Mouse (Mus musculus): ENCODE measurements around the gene Zp2. TPM values are rescaled to one million over a fixed set of nuclear protein-coding genes. Genes with fewer than 3 reads are reported as not detected.

The Zp2 gene
- total RNA-seq, 1 experiment from 2014 or later, result not detected

- no peak for ATAC-seq (replicated peaks; ENCODE audit: low read depth, poor library complexity, severe bottlenecking)
Measured at GRCm38 (mm10) chr7:120150898-120151297, 5.8 kb upstream of the Zp2 start.

- ATAC-seq (replicated peaks; ENCODE audit: low read depth, poor library complexity, severe bottlenecking), result no peak
Measured at GRCm38 (mm10) chr7:120150257-120150656, 5.2 kb upstream of the Zp2 start.

- ATAC-seq (replicated peaks; ENCODE audit: low read depth, poor library complexity, severe bottlenecking), result no peak
Measured at GRCm38 (mm10) chr7:120142743-120143142, 2.3 kb downstream of the Zp2 start.

GRCm38 (mm10) chr7:120128951-120129350 lies 16.1 kb downstream of the Zp2 start:
- no peak for ATAC-seq (replicated peaks; ENCODE audit: low read depth, poor library complexity, severe bottlenecking)

GRCm38 (mm10) chr7:120127686-120128059 lies 17.4 kb downstream of the Zp2 start:
- ATAC-seq (replicated peaks; ENCODE audit: low read depth, poor library complexity, severe bottlenecking), result no peak

GRCm38 (mm10) chr7:120126976-120127685 lies 18.0 kb downstream of the Zp2 start:
- ATAC-seq (replicated peaks; ENCODE audit: low read depth, poor library complexity, severe bottlenecking), result no peak

- peak; percentile 82 for ATAC-seq (replicated peaks; ENCODE audit: low read depth, poor library complexity, severe bottlenecking)
Measured at GRCm38 (mm10) chr7:120124844-120125243, 20.2 kb downstream of the Zp2 start.

- ATAC-seq (replicated peaks; ENCODE audit: low read depth, poor library complexity, severe bottlenecking), result no peak
Measured at GRCm38 (mm10) chr7:120123776-120124175, 21.3 kb downstream of the Zp2 start.

GRCm38 (mm10) chr7:120117529-120117928 lies 27.6 kb downstream of the Zp2 start:
- no peak for ATAC-seq (replicated peaks; ENCODE audit: low read depth, poor library complexity, severe bottlenecking)

- ATAC-seq (replicated peaks; ENCODE audit: low read depth, poor library complexity, severe bottlenecking), result no peak
Measured at GRCm38 (mm10) chr7:120116976-120117375, 28.1 kb downstream of the Zp2 start.

GRCm38 (mm10) chr7:120109676-120110075 lies 35.4 kb downstream of the Zp2 start:
- ATAC-seq (replicated peaks; ENCODE audit: low read depth, poor library complexity, severe bottlenecking), result no peak

- ATAC-seq (replicated peaks; ENCODE audit: low read depth, poor library complexity, severe bottlenecking), result no peak
Measured at GRCm38 (mm10) chr7:120106356-120106755, 38.7 kb downstream of the Zp2 start.

- no peak for ATAC-seq (replicated peaks; ENCODE audit: low read depth, poor library complexity, severe bottlenecking)
Measured at GRCm38 (mm10) chr7:120104975-120105374, 40.1 kb downstream of the Zp2 start.

- ATAC-seq (replicated peaks; ENCODE audit: low read depth, poor library complexity, severe bottlenecking), result peak; percentile 37
Measured at GRCm38 (mm10) chr7:120103019-120103567, 42.0 kb downstream of the Zp2 start.

GRCm38 (mm10) chr7:120102164-120102972 lies 42.7 kb downstream of the Zp2 start, which contains the start of gene Tmem159:
Gene Tmem159, plus strand, starts transcription at chr7:120102353.
- peak; percentile 92 for ATAC-seq (replicated peaks; ENCODE audit: low read depth, poor library complexity, severe bottlenecking)

GRCm38 (mm10) chr7:120098403-120098802 lies 46.7 kb downstream of the Zp2 start:
- peak; percentile 52 for ATAC-seq (replicated peaks; ENCODE audit: low read depth, poor library complexity, severe bottlenecking)

- ATAC-seq (replicated peaks; ENCODE audit: low read depth, poor library complexity, severe bottlenecking), result peak; percentile 33
Measured at GRCm38 (mm10) chr7:120097845-120098244, 47.2 kb downstream of the Zp2 start.

- no peak for ATAC-seq (replicated peaks; ENCODE audit: low read depth, poor library complexity, severe bottlenecking)
Measured at GRCm38 (mm10) chr7:120095180-120095579, 49.9 kb downstream of the Zp2 start, which contains the start of gene Dnah3. Gene Dnah3, minus strand, starts transcription at chr7:120095280.

- ATAC-seq (replicated peaks; ENCODE audit: low read depth, poor library complexity, severe bottlenecking), result no peak
Measured at GRCm38 (mm10) chr7:120094216-120094615, 50.9 kb downstream of the Zp2 start.

GRCm38 (mm10) chr7:120093033-120093432 lies 52.1 kb downstream of the Zp2 start:
- ATAC-seq (replicated peaks; ENCODE audit: low read depth, poor library complexity, severe bottlenecking), result no peak

GRCm38 (mm10) chr7:120080177-120080576 lies 64.9 kb downstream of the Zp2 start:
- no peak for ATAC-seq (replicated peaks; ENCODE audit: low read depth, poor library complexity, severe bottlenecking)
